Mouse (Mus musculus) activated CD4-positive, CD25-positive, alpha-beta regulatory T cell (primary cell): ENCODE measurements around the gene Dohh. TPM values are rescaled to one million over a fixed set of nuclear protein-coding genes. Genes with fewer than 3 reads are reported as not detected.

ENCODE experiments used
- polyA plus RNA-seq, 2 experiments: library from polyadenylated mRNA; unstranded; fragments of 100-300 nt; shearing (Covaris generic); gene quantifications; one replicate each; pipeline ENCODE4 v1.2.1; 2017

Gene Dohh
- polyA plus RNA-seq = 10 to 100 TPM; 35.0 to 35.8 TPM

GRCm38 (mm10) chr10:81383802-81384604, at the start of gene Dohh, which contains the start of gene Gm48551:
TSS of gene Dohh (plus strand) at chr10:81384428.
TSS of gene Gm48551 (plus strand) at chr10:81384466.

GRCm38 (mm10) chr10:81342686-81343505, 41.3 kb upstream of the Dohh start, which contains the start of gene Gipc3:
TSS of gene Gipc3 (minus strand) at chr10:81343266.

GRCm38 (mm10) chr10:81350351-81351063, 33.7 kb upstream of the Dohh start, which contains the start of gene Hmg20b:
TSS of gene Hmg20b (minus strand) at chr10:81350480.

GRCm38 (mm10) chr10:81356991-81357844, 27.0 kb upstream of the Dohh start, which contains the start of gene Mfsd12:
TSS of gene Mfsd12 (plus strand) at chr10:81357491.

GRCm38 (mm10) chr10:81365672-81366476, 18.4 kb upstream of the Dohh start, which contains the start of gene 4930404N11Rik:
TSS of gene 4930404N11Rik (minus strand) at chr10:81365816.

GRCm38 (mm10) chr10:81377793-81378552, 6.3 kb upstream of the Dohh start, which contains the start of gene Fzr1:
TSS of gene Fzr1 (minus strand) at chr10:81378516.

GRCm38 (mm10) chr10:81388505-81389055, 4.4 kb downstream of the Dohh start, which contains the start of gene Gm48552:
TSS of gene Gm48552 (plus strand) at chr10:81389005.

GRCm38 (mm10) chr10:81392781-81393185, 8.6 kb downstream of the Dohh start, which contains the start of gene Smim24:
TSS of gene Smim24 (plus strand) at chr10:81393051.

Other genes with a start within 250 kb of the Dohh start
- 10 to 100 TPM; 69.4 to 76.2 TPM for gene Zbtb7a, start 249.2 kb upstream of the Dohh start, polyA plus RNA-seq
- 10 to 100 TPM; 42.8 to 50.1 TPM for gene Pias4, start 216.5 kb upstream of the Dohh start, polyA plus RNA-seq
- gene Eef2, start 207.8 kb upstream of the Dohh start, polyA plus RNA-seq = 100 to 1,000 TPM; 640 to 647 TPM
- 100 to 1,000 TPM in 1 of 2 experiments, 10 to 100 TPM in 1; 95.7 to 104 TPM for gene Dapk3, start 201.4 kb upstream of the Dohh start, polyA plus RNA-seq
- not detected for gene 4930442H23Rik, start 200.6 kb upstream of the Dohh start, polyA plus RNA-seq
- under 1 TPM; 0.19 to 0.47 TPM for gene Nmrk2, start 182.4 kb upstream of the Dohh start, polyA plus RNA-seq
- gene Atcay, start 153.6 kb upstream of the Dohh start, polyA plus RNA-seq = 1 to 10 TPM; 5.7 to 5.8 TPM
- 1 to 10 TPM; 3.9 to 5.0 TPM for gene Zfr2, start 151.3 kb upstream of the Dohh start, polyA plus RNA-seq
- 100 to 1,000 TPM in 1 of 2 experiments, 10 to 100 TPM in 1; 63.7 to 239 TPM for gene Matk, start 131.5 kb upstream of the Dohh start, polyA plus RNA-seq
- 100 to 1,000 TPM; 153 to 154 TPM for gene Mrpl54, start 117.5 kb upstream of the Dohh start, polyA plus RNA-seq
- gene Apba3, start 117.5 kb upstream of the Dohh start, polyA plus RNA-seq = 10 to 100 TPM; 33.8 to 50.0 TPM
- gene Tjp3, start 92.8 kb upstream of the Dohh start, polyA plus RNA-seq = 10 to 100 TPM in 1 of 2 experiments, 1 to 10 TPM in 1; 9.8 to 36.0 TPM
- gene Pip5k1c, start 91.5 kb upstream of the Dohh start, polyA plus RNA-seq = 10 to 100 TPM; 67.4 to 88.0 TPM
- gene Cactin, start 63.3 kb upstream of the Dohh start, polyA plus RNA-seq = 10 to 100 TPM; 44.2 to 64.0 TPM
- gene Tbxa2r, start 55.7 kb upstream of the Dohh start, polyA plus RNA-seq = 10 to 100 TPM; 48.0 to 67.1 TPM
- gene Gipc3, start 41.2 kb upstream of the Dohh start, polyA plus RNA-seq = under 1 TPM; 0.05 to 0.08 TPM
- gene Hmg20b, start 33.9 kb upstream of the Dohh start, polyA plus RNA-seq = 10 to 100 TPM; 44.4 to 50.7 TPM
- 1 to 10 TPM; 3.7 to 4.0 TPM for gene Mfsd12, start 26.9 kb upstream of the Dohh start, polyA plus RNA-seq
- gene 4930404N11Rik, start 18.6 kb upstream of the Dohh start, polyA plus RNA-seq = 1 to 10 TPM in 1 of 2 experiments, under 1 TPM in 1; 0.68 to 1.5 TPM
- 10 to 100 TPM; 69.7 to 78.9 TPM for gene Fzr1, start 5.9 kb upstream of the Dohh start, polyA plus RNA-seq
- gene Gm48551, start within 50 bp of the Dohh start, polyA plus RNA-seq = 1 to 10 TPM; 2.2 to 4.9 TPM
- 1 to 10 TPM; 1.1 to 1.6 TPM for gene Gm48552, start 4.6 kb downstream of the Dohh start, polyA plus RNA-seq
- gene Smim24, start 8.6 kb downstream of the Dohh start, polyA plus RNA-seq = 10 to 100 TPM in 1 of 2 experiments, 1 to 10 TPM in 1; 6.3 to 12.2 TPM
- gene Nfic, start 71.2 kb downstream of the Dohh start, polyA plus RNA-seq = 10 to 100 TPM; 14.8 to 22.7 TPM
- gene Celf5, start 98.3 kb downstream of the Dohh start, polyA plus RNA-seq = under 1 TPM; 0.14 to 0.73 TPM
- 10 to 100 TPM; 78.9 to 96.7 TPM for gene Ncln, start 112.0 kb downstream of the Dohh start, polyA plus RNA-seq
- 10 to 100 TPM; 64.8 to 91.5 TPM for gene S1pr4, start 115.7 kb downstream of the Dohh start, polyA plus RNA-seq
- gene Gna15, start 139.8 kb downstream of the Dohh start, polyA plus RNA-seq = 10 to 100 TPM; 29.2 to 77.3 TPM
- gene Gna11, start 160.8 kb downstream of the Dohh start, polyA plus RNA-seq = 10 to 100 TPM; 18.6 to 21.0 TPM
- gene Aes, start 175.1 kb downstream of the Dohh start, polyA plus RNA-seq = 1,000 to 10,000 TPM; 1,214 to 1,244 TPM
- 1 to 10 TPM; 1.1 to 2.0 TPM for gene Tle2, start 190.1 kb downstream of the Dohh start, polyA plus RNA-seq
- under 1 TPM; 0.43 to 0.88 TPM for gene Tle6, start 216.6 kb downstream of the Dohh start, polyA plus RNA-seq
- gene BC025920, start 221.8 kb downstream of the Dohh start, polyA plus RNA-seq = 1 to 10 TPM in 1 of 2 experiments, under 1 TPM in 1; 0.72 to 3.1 TPM
- gene Sirt6, start 243.4 kb downstream of the Dohh start, polyA plus RNA-seq = 10 to 100 TPM; 10.7 to 20.6 TPM
- gene Ankrd24, start 244.1 kb downstream of the Dohh start, polyA plus RNA-seq = 1 to 10 TPM; 1.9 to 5.6 TPM